Mouse (Mus musculus) liver, embryonic 14.5 days (tissue): ENCODE measurements at regions not wholly inside any gene's neighbourhood (a gene's known extent, or its start where the extent isn't known, plus 50 kb on each side); places are given as distances from the start of the nearest gene placed in this dataset.

Experiments used
- ATAC-seq: fragments of 200-750 bp; cut with Nextera tagmentation; 2 replicates; pipeline ENCODE4 v1.8.0; 2017; ENCODE audit warnings: moderate number of reproducible peaks, mild to moderate bottlenecking, moderate library complexity; ENCODE audit not compliant: insufficient read depth
- DNase-seq, 3 experiments: peaks; one replicate each; pipeline ENCODE4 v3.0.0-alpha.2; 2012 to 2013; ENCODE audit warnings: low read depth in 3 of 3, low spot score in 3 of 3
- H3K27ac ChIP-seq: fragments of 300-500 bp; sonication (generic); 2 replicates; pipeline ENCODE4 v1.5.1; 2014; ENCODE audit warnings: moderate library complexity, mild to moderate bottlenecking, control low read depth, inconsistent platforms
- H3K27me3 ChIP-seq: fragments of 300-500 bp; sonication (generic); 2 replicates; pipeline ENCODE4 v1.6.1; 2014; ENCODE audit warnings: mild to moderate bottlenecking, low read length, moderate library complexity; ENCODE audit not compliant: control insufficient read depth, insufficient read depth
- H3K36me3 ChIP-seq: fragments of 300-500 bp; sonication (generic); replicated peaks from 2 replicates; pipeline ENCODE4 v1.6.1; 2014; ENCODE audit warnings: low read depth; ENCODE audit not compliant: control insufficient read depth, insufficient read depth
- H3K4me1 ChIP-seq, 2 experiments: fragments of 200-500 bp in 1 of 2; fragments of 300-500 bp in 1 of 2; sonication (generic) in 1 of 2; replicated peaks; 2 replicates each; pipeline ENCODE4 v1.6.1; 2012 to 2014; ENCODE audit warnings: antibody characterized with exemption in 1 of 2, inconsistent platforms in 1 of 2, low read length in 1 of 2; ENCODE audit not compliant: control insufficient read depth in 2 of 2, insufficient read depth in 2 of 2
- H3K4me2 ChIP-seq: fragments of 300-500 bp; sonication (generic); 2 replicates; pipeline ENCODE4 v1.6.1; 2014; ENCODE audit warnings: low read depth, mild to moderate bottlenecking, control low read depth, moderate library complexity
- H3K4me3 ChIP-seq, 2 experiments: fragments of 200-500 bp in 1 of 2; fragments of 300-500 bp in 1 of 2; sonication (generic) in 1 of 2; 2 replicates each; pipeline ENCODE4 v1.5.1; 2012 to 2014; ENCODE audit warnings: low read depth in 2 of 2, low read length in 2 of 2, mild to moderate bottlenecking in 2 of 2, control low read depth in 1 of 2, inconsistent platforms in 1 of 2, moderate library complexity in 1 of 2; ENCODE audit not compliant: insufficient read depth in 1 of 2
- H3K9ac ChIP-seq: fragments of 300-500 bp; sonication (generic); replicated peaks from 2 replicates; pipeline ENCODE4 v1.6.1; 2014; ENCODE audit warnings: mild to moderate bottlenecking, control low read depth, moderate library complexity
- H3K9me3 ChIP-seq: fragments of 300-500 bp; sonication (generic); 2 replicates; pipeline ENCODE4 v1.6.1; 2016; ENCODE audit warnings: low read length, mixed read lengths; ENCODE audit not compliant: control insufficient read depth
- CTCF ChIP-seq: IDR thresholded peaks from 2 replicates; pipeline ENCODE4 v1.5.1; 2016; ENCODE audit warnings: antibody characterized with exemption, low read depth, control low read depth
- EP300 ChIP-seq: IDR thresholded peaks from 2 replicates; pipeline ENCODE4 v1.6.1; 2016; ENCODE audit warnings: antibody characterized with exemption, low read depth
- WGBS: fragments of 180-500 bp; shearing (Covaris S2); extraction: QIAGEN DNeasy Blood & Tissue Kit; methylation state at CpG from one replicate; pipeline ENCODE4 v1.1.7; 2014; ENCODE audit not compliant: insufficient replicate concordance; 5-methylcytosine and 5-hydroxymethylcytosine counted together

GRCm38 (mm10) chr1:92341846-92342540 is 131.7 kb downstream of the Ndufa10 start:
- TF ChIP-seq CTCF: no peak
- TF ChIP-seq EP300: no peak
- Histone ChIP-seq H3K9ac (no peak overlapping the region), H3K27me3 (no peaks in the 10 kb centered on the region), H3K36me3 (no peaks in the 10 kb centered on the region), H3K27ac (no peak overlapping the region), H3K4me3 (no peak overlapping the region), H3K4me2 (no peak overlapping the region), H3K9me3 (no peaks in the 10 kb centered on the region), H3K4me1 (no peaks in the 10 kb centered on the region)
- DNase-seq (no peak), ATAC-seq (no peak)
- WGBS: 65% methylated on average over 12 of the region's 12 CpGs

GRCm38 (mm10) chr1:92340644-92341043 is 133.0 kb downstream of the Ndufa10 start:
- DNase-seq: no peak
- ATAC-seq: no peak
- TF ChIP-seq CTCF (no peak), EP300 (no peak)

GRCm38 (mm10) chr1:92338589-92338988 is 135.1 kb downstream of the Ndufa10 start:
- WGBS: 36% methylated on average over 1 of the region's 1 CpGs
- DNase-seq: no peak
- no peak overlapping the region for H3K9ac ChIP-seq

More at GRCm38 (mm10) chr1:92340644-92341043, 133.0 kb downstream of the Ndufa10 start:
- no peak overlapping the region for H3K4me3 ChIP-seq
- H3K9me3 ChIP-seq: no peaks in the 10 kb centered on the region
- no peak overlapping the region for H3K9ac ChIP-seq
- no peak overlapping the region for H3K27ac ChIP-seq
- no peaks in the 10 kb centered on the region for H3K27me3 ChIP-seq
- H3K36me3 ChIP-seq: no peaks in the 10 kb centered on the region
- 68% methylated on average over 7 of the region's 7 CpGs for WGBS
- no peak overlapping the region for H3K4me2 ChIP-seq
- H3K4me1 ChIP-seq: no peaks in the 10 kb centered on the region

GRCm38 (mm10) chr1:92337450-92337849 is 136.2 kb downstream of the Ndufa10 start:
- 70% methylated on average over 8 of the region's 8 CpGs for WGBS
- H3K4me1 ChIP-seq: no peaks in the 10 kb centered on the region
- H3K27ac ChIP-seq: no peak overlapping the region
- H3K9ac ChIP-seq: no peak overlapping the region
- H3K36me3 ChIP-seq: no peaks in the 10 kb centered on the region
- H3K27me3 ChIP-seq: no peaks in the 10 kb centered on the region
- H3K4me2 ChIP-seq: no peak overlapping the region
- ATAC-seq (no peak), DNase-seq (no peak)
- no peaks in the 10 kb centered on the region for H3K9me3 ChIP-seq
- no peak for TF ChIP-seq EP300
- TF ChIP-seq CTCF: no peak
- H3K4me3 ChIP-seq: no peak overlapping the region

More at GRCm38 (mm10) chr1:92338589-92338988, 135.1 kb downstream of the Ndufa10 start:
- Histone ChIP-seq H3K4me2 (no peak overlapping the region), H3K4me3 (no peak overlapping the region), H3K4me1 (no peaks in the 10 kb centered on the region), H3K27me3 (no peaks in the 10 kb centered on the region), H3K9me3 (no peaks in the 10 kb centered on the region), H3K27ac (no peak overlapping the region), H3K36me3 (no peaks in the 10 kb centered on the region)
- TF ChIP-seq CTCF (no peak), EP300 (no peak)
- no peak for ATAC-seq

- WGBS: 55% methylated on average over 7 of the region's 7 CpGs
- no peaks in the 10 kb centered on the region for H3K9me3 ChIP-seq
- no peaks in the 10 kb centered on the region for H3K36me3 ChIP-seq
- no peaks in the 10 kb centered on the region for H3K27me3 ChIP-seq
- no peak for DNase-seq
- no peak overlapping the region for H3K4me3 ChIP-seq
- H3K4me1 ChIP-seq: no peaks in the 10 kb centered on the region
- H3K4me2 ChIP-seq: no peak overlapping the region
- ATAC-seq: no peak
- no peak overlapping the region for H3K9ac ChIP-seq
- no peak for TF ChIP-seq CTCF
- TF ChIP-seq EP300: no peak
- no peak overlapping the region for H3K27ac ChIP-seq
Observed at GRCm38 (mm10) chr1:92332248-92332584, 136.7 kb upstream of the Hdac4 start.
